Mouse (Mus musculus): Measurements from ENCODE around the gene Snrnp40.

- no peak for TF ChIP-seq POLR2A (IDR thresholded peaks at IDR 0.05; ENCODE audit: extremely low read depth, insufficient read depth, low read length)
- TF ChIP-seq CTCF (IDR thresholded peaks at IDR 0.05; ENCODE audit: low read depth, low read length), result no peak
Observed at GRCm38 (mm10) chr4:130377500-130377899, 17.6 kb downstream of the Snrnp40 start.
